Mouse (Mus musculus): ENCODE data around the gene Morc2a. TPM values are rescaled to one million over a fixed set of nuclear protein-coding genes. Genes with fewer than 3 reads are reported as not detected.

Morc2a gene
- total and polyA plus RNA-seq, 3 experiments, result 6.6 to 18.5 (median 16.1) TPM

DNA sequence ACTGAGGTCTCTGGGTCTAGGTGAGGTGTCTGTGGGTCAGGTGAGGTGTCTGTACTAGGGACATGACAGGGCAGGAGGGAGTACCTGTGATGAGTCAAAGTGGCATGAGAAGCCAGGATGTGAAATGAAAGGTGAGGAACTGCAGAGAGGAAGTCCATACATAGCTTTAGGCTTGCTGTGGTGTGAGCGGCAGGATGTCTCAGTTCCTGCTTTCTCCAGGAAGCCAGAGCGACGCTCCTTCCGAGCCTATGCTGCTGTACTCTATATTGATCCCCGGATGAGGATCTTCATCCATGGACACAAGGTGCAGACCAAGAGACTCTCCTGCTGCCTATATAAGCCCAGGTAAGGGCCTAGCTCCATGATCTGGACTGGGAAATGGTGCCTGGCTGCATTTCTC is 27.4 kb downstream of the Morc2a start:
- Histone ChIP-seq H3K9ac (ENCODE audit: low read depth, low read length) (no peak overlapping the region), H3K4me1 (ENCODE audit: control insufficient read depth, insufficient read depth, low read length) (no peaks in the 10 kb centered on the region; the same call in none of the 2 replicates), H3K79me2 (replicated peaks; ENCODE audit: control insufficient read depth, insufficient read depth, low read length) (no peaks in the 10 kb centered on the region), H3K27me3 (ENCODE audit: control insufficient read depth, insufficient read depth, low read length) (no peaks in the 10 kb centered on the region), H3K36me3 (ENCODE audit: control insufficient read depth, insufficient read depth, low read length) (peaks cover 6% of the 10 kb centered on the region), H3K4me3 (no peak overlapping the region), H3K27ac (no peak overlapping the region)
- DNase-seq, result no peak
- 60% methylated on average over 5 of the region's 5 CpGs for WGBS
- no peak for TF ChIP-seq POLR2A (IDR thresholded peaks at IDR 0.05; ENCODE audit: insufficient read depth, low read depth, low read length)
- TF ChIP-seq EP300 (IDR thresholded peaks at IDR 0.05; ENCODE audit: insufficient read depth, low read depth, low read length), result no peak
- TF ChIP-seq CTCF (IDR thresholded peaks at IDR 0.05), result no peak
- intact Hi-C loops (cut with DNase I), result no loop called here

DNA sequence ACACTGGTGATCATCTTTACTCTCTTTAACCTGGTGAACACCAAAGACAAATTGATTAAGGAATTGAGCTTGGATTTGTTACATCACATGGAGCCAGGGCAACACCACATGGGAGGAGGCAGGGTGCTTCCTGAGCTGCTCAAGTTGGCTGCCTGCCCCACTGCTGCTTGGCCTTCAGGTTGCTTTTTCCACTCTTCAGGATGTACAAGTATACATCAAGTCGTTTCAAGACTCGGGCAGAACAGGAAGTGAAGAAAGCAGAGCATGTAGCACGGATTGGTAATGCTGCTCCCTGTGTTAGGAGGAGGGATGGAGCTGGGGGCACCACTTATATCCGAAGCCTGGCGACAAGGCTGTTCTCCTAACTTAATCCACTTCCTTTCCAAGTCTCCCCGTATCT is 28.2 kb downstream of the Morc2a start:
- Histone ChIP-seq H3K79me2 (replicated peaks; ENCODE audit: control insufficient read depth, insufficient read depth, low read length) (no peaks in the 10 kb centered on the region), H3K9ac (ENCODE audit: low read depth, low read length) (no peak overlapping the region), H3K27ac (no peak overlapping the region), H3K27me3 (ENCODE audit: control insufficient read depth, insufficient read depth, low read length) (no peaks in the 10 kb centered on the region), H3K4me3 (no peak overlapping the region), H3K36me3 (ENCODE audit: control insufficient read depth, insufficient read depth, low read length) (peaks cover 6% of the 10 kb centered on the region), H3K4me1 (ENCODE audit: control insufficient read depth, insufficient read depth, low read length) (no peaks in the 10 kb centered on the region; the same call in none of the 2 replicates)
- WGBS, result 40% methylated on average over 6 of the region's 6 CpGs
- TF ChIP-seq CTCF (IDR thresholded peaks at IDR 0.05) (no peak), EP300 (IDR thresholded peaks at IDR 0.05; ENCODE audit: insufficient read depth, low read depth, low read length) (no peak), POLR2A (IDR thresholded peaks at IDR 0.05; ENCODE audit: insufficient read depth, low read depth, low read length) (no peak)
- intact Hi-C loops (cut with DNase I), result no loop called here
- DNase-seq, result no peak

DNA sequence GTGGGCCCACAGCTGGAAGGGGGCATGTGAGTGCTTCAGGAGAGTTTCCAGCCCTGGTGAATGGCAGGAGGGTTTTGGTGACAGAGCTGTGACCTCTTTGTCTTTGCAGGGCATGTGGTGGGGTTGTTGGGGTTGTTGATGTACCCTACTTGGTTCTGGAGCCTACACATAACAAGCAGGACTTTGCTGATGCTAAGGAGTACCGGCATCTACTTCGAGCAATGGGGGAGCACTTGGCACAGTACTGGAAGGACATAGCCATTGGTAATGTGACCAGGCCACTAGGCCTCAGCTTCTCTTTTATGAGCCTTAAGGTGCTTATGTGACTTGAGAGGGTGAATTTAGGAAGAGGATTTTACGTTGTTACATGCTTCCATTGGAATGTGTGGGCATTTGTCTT is 30.8 kb downstream of the Morc2a start:
- Histone ChIP-seq H3K9ac (ENCODE audit: low read depth, low read length) (no peak overlapping the region), H3K27me3 (ENCODE audit: control insufficient read depth, insufficient read depth, low read length) (no peaks in the 10 kb centered on the region), H3K27ac (no peak overlapping the region), H3K4me1 (ENCODE audit: control insufficient read depth, insufficient read depth, low read length) (no peaks in the 10 kb centered on the region; the same call in none of the 2 replicates), H3K4me3 (no peak overlapping the region), H3K36me3 (ENCODE audit: control insufficient read depth, insufficient read depth, low read length) (peaks cover 6% of the 10 kb centered on the region), H3K79me2 (replicated peaks; ENCODE audit: control insufficient read depth, insufficient read depth, low read length) (no peaks in the 10 kb centered on the region)
- intact Hi-C loops (cut with DNase I), result no loop called here
- 93% methylated on average over 3 of the region's 3 CpGs for WGBS
- DNase-seq, result no peak
- TF ChIP-seq EP300 (IDR thresholded peaks at IDR 0.05; ENCODE audit: insufficient read depth, low read depth, low read length), result no peak
- TF ChIP-seq CTCF (IDR thresholded peaks at IDR 0.05), result no peak
- no peak for TF ChIP-seq POLR2A (IDR thresholded peaks at IDR 0.05; ENCODE audit: insufficient read depth, low read depth, low read length)

DNA sequence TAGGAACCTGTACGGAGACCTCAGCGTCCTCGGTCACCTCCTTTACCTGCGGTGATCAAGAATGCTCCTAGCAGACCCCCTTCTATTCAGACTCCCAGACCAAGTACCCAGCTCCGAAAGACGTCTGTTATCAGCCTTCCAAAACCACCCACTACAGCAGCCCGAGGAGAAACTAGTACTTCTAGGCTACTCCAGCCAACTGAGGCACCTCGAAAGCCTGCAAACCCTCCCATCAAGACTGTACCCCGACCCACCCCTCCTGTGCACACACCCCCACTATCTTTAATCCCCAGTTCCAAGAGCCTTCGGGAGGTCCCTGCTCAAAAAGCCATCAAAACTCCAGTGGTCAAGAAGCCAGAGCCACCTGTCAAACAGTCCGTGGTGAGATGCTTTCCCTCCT is 34.7 kb downstream of the Morc2a start:
- no peak for DNase-seq
- 93% methylated on average over 11 of the region's 11 CpGs for WGBS
- 0 out of 2 replicates have a peak, but pooled peaks cover 3% of the 10 kb centered on the region for H3K36me3 ChIP-seq (ENCODE audit: control insufficient read depth, insufficient read depth, low read length)
- no peak overlapping the region for H3K27ac ChIP-seq
- H3K27me3 ChIP-seq (ENCODE audit: control insufficient read depth, insufficient read depth, low read length), result no peaks in the 10 kb centered on the region
- H3K9ac ChIP-seq (ENCODE audit: low read depth, low read length), result no peak overlapping the region
- no peak for TF ChIP-seq EP300 (IDR thresholded peaks at IDR 0.05; ENCODE audit: insufficient read depth, low read depth, low read length)
- no peak for TF ChIP-seq POLR2A (IDR thresholded peaks at IDR 0.05; ENCODE audit: insufficient read depth, low read depth, low read length)
- TF ChIP-seq CTCF (IDR thresholded peaks at IDR 0.05), result no peak
- no peaks in the 10 kb centered on the region for H3K4me1 ChIP-seq (ENCODE audit: control insufficient read depth, insufficient read depth, low read length)
- H3K79me2 ChIP-seq (replicated peaks; ENCODE audit: control insufficient read depth, insufficient read depth, low read length), result no peaks in the 10 kb centered on the region
- H3K4me3 ChIP-seq, result no peak overlapping the region
- intact Hi-C loops (cut with DNase I), result no loop called here

DNA sequence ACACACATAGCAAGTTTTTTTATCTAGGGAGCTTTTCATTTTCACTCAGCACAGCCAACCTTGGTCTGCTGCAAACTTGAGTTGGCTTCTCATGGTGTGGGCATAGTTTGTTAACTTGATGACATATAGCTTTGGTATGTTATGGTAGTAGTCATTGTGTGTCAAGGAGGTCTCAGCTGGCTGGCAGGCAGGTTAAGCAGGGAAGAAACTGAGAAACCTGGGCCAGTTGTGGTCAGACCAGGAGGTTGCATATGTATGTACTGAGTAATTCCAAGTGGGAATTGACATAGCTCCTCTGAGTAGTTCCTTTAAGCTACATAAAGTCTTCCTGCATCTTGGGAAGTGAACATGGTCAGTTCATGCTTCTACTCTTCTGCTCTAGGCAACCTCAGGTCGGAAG is 35.2 kb downstream of the Morc2a start:
- TF ChIP-seq CTCF (IDR thresholded peaks at IDR 0.05), result no peak
- no peak for TF ChIP-seq EP300 (IDR thresholded peaks at IDR 0.05; ENCODE audit: insufficient read depth, low read depth, low read length)
- TF ChIP-seq POLR2A (IDR thresholded peaks at IDR 0.05; ENCODE audit: insufficient read depth, low read depth, low read length), result no peak
- no peaks in the 10 kb centered on the region for H3K27me3 ChIP-seq (ENCODE audit: control insufficient read depth, insufficient read depth, low read length)
- H3K4me3 ChIP-seq, result no peak overlapping the region
- H3K9ac ChIP-seq (ENCODE audit: low read depth, low read length), result no peak overlapping the region
- intact Hi-C loops (cut with DNase I), result no loop called here
- no peak overlapping the region for H3K27ac ChIP-seq
- no peaks in the 10 kb centered on the region for H3K4me1 ChIP-seq (ENCODE audit: control insufficient read depth, insufficient read depth, low read length)
- 100% methylated on average over 1 of the region's 1 CpGs for WGBS
- 0 out of 2 replicates have a peak, but pooled peaks cover 3% of the 10 kb centered on the region for H3K36me3 ChIP-seq (ENCODE audit: control insufficient read depth, insufficient read depth, low read length)
- H3K79me2 ChIP-seq (replicated peaks; ENCODE audit: control insufficient read depth, insufficient read depth, low read length), result no peaks in the 10 kb centered on the region
- no peak for DNase-seq

DNA sequence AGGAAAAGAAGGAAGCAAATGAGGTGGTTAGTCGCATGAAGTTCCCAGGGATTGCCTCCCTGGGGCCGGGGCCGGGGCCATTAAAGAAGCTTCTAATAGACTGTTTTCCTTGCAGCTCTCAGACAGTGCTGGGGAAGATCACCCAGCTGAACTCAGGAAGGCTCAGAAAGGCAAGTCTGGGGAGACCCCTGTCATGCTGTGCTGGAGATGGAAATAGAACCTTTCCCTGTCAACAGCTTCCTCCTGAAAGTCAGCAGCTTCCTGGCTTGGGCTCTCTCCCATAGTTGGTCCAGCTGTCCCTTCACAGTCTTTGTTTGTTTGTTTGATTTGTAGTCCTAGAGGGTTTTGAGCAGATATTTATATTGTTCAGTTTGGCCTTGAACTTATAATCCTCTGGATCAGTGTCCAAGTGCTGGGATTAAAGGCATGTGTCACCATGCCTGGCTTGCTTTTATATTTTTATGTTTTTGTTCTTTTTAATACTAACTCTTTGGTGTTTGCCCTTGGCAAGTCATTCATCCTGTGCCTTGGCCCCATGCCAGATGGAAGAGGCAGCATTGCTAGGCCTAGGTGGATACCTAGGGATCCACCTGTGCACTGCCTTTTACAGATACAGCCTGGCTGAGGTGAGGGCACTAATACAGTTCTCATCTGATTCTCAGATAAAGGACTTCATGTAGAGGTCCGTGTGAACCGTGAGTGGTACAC is 35.9 kb downstream of the Morc2a start:
- TF ChIP-seq EP300 (IDR thresholded peaks at IDR 0.05; ENCODE audit: insufficient read depth, low read depth, low read length) (no peak), POLR2A (IDR thresholded peaks at IDR 0.05; ENCODE audit: insufficient read depth, low read depth, low read length) (no peak), CTCF (IDR thresholded peaks at IDR 0.05) (no peak)
- intact Hi-C loops (cut with DNase I), result no loop called here
- no peak overlapping the region for H3K4me3 ChIP-seq
- H3K27ac ChIP-seq, result no peak overlapping the region
- 0 out of 2 replicates have a peak, but pooled peaks cover 3% of the 10 kb centered on the region for H3K36me3 ChIP-seq (ENCODE audit: control insufficient read depth, insufficient read depth, low read length)
- H3K4me1 ChIP-seq (ENCODE audit: control insufficient read depth, insufficient read depth, low read length), result no peaks in the 10 kb centered on the region
- WGBS, result 86% methylated on average over 5 of the region's 5 CpGs
- H3K79me2 ChIP-seq (replicated peaks; ENCODE audit: control insufficient read depth, insufficient read depth, low read length), result no peaks in the 10 kb centered on the region
- no peak overlapping the region for H3K9ac ChIP-seq (ENCODE audit: low read depth, low read length)
- no peaks in the 10 kb centered on the region for H3K27me3 ChIP-seq (ENCODE audit: control insufficient read depth, insufficient read depth, low read length)
- DNase-seq, result no peak
